Mouse (Mus musculus): Measurements from ENCODE around the gene Tm2d3. TPM values are rescaled to one million over a fixed set of nuclear protein-coding genes. Genes with fewer than 3 reads are reported as not detected.

Gene Tm2d3
- total and polyA plus RNA-seq, 3 experiments: 118 to 229 (median 150) TPM

DNA sequence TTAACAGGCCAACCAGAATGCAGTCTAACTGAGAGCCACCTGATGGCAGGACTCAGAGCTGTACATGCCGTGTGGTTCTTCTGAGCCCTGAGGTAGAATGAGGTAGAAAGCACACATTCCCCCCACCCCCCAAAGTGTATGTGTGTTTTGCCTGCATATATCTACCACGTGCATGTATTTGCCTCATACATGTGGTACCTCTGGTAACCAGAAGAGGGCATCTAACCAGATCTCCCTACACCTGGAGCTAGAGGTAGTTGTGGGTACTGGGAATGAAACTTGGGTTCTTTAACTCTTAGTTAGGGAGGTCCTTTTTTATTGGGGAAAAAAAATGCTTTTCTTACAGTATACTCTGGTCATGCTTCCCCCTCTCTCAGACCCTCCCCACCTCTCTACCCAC is 5.5 kb downstream of the Tm2d3 start:
- peaks cover 25 to 64% of the 10 kb centered on the region in 2 experiments for H3K36me3 ChIP-seq (replicated peaks in 1 of 2; ENCODE audit: control insufficient read depth in 1 of 2, insufficient read depth in 1 of 2, low read length in 1 of 2)
- TF ChIP-seq MYC (IDR thresholded peaks at IDR 0.05; ENCODE audit: low read depth, low read length) (0 out of 2 replicates have a peak, but pooled peaks have one; percentile 65), CTCF (conservative IDR thresholded peaks at IDR 0.05 in 1 of 2, IDR thresholded peaks at IDR 0.05 in 1 of 2; ENCODE audit: low read depth in 2 of 2, low read length in 2 of 2) (peak; percentile 34 to 35; a peak in 3 of 4 replicates), SMC3 (IDR thresholded peaks at IDR 0.05; ENCODE audit: low read depth, low read length) (no peak), EP300 (IDR thresholded peaks at IDR 0.05; ENCODE audit: low read length) (no peak)

GRCm38 (mm10) chr7:65702076-65702475 is 11.1 kb downstream of the Tm2d3 start:
- Histone ChIP-seq H3K79me2 (replicated peaks; ENCODE audit: control insufficient read depth, extremely low read depth, insufficient read depth, poor library complexity, severe bottlenecking) (no peaks in the 10 kb centered on the region), H3K9ac (ENCODE audit: insufficient read depth, low read depth) (no peak overlapping the region), H3K27me3 (replicated peaks) (no peaks in the 10 kb centered on the region), H3K4me2 (ENCODE audit: insufficient read depth, low read depth, poor library complexity, severe bottlenecking) (no peak overlapping the region), H3K9me3 (replicated peaks; ENCODE audit: low read length) (no peaks in the 10 kb centered on the region), H3K4me1 (ENCODE audit: control insufficient read depth in 1 of 2, insufficient read depth in 2 of 2) (no peaks in the 10 kb centered on the region), H3K4me3 (replicated peaks in 1 of 3; ENCODE audit: low read depth in 2 of 3, low read length in 2 of 3, poor library complexity in 1 of 3) (no peak overlapping the region), H3K36me3 (replicated peaks in 1 of 2; ENCODE audit: control insufficient read depth in 1 of 2, insufficient read depth in 1 of 2, low read length in 1 of 2) (peaks cover 25 to 54% of the 10 kb centered on the region in 2 experiments), H3K27ac (ENCODE audit: insufficient read depth, low read depth) (no peak overlapping the region)
- TF ChIP-seq POLR2AphosphoS2 (IDR thresholded peaks at IDR 0.05; ENCODE audit: low read depth, low read length): no peak
- TF ChIP-seq SIN3A (IDR thresholded peaks at IDR 0.05; ENCODE audit: low read length): no peak
- TF ChIP-seq PAX5 (IDR thresholded peaks at IDR 0.05; ENCODE audit: low read length): no peak
- no peak for TF ChIP-seq MYC (IDR thresholded peaks at IDR 0.05; ENCODE audit: low read depth, low read length)
- TF ChIP-seq E2F4 (IDR thresholded peaks at IDR 0.05; ENCODE audit: insufficient replicate concordance, low read depth, low read length): no peak
- no peak for TF ChIP-seq EP300 (IDR thresholded peaks at IDR 0.05; ENCODE audit: low read length)
- no peak for TF ChIP-seq MAFK (IDR thresholded peaks at IDR 0.05; ENCODE audit: insufficient replicate concordance, low read length)
- no peak for TF ChIP-seq ZC3H11A (IDR thresholded peaks at IDR 0.05; ENCODE audit: low read depth, low read length)
- in situ Hi-C loops (cut with MboI; ENCODE audit: low pct_ligation_motif_present, low pct_unique_long_range_greater_than_20kb, low sequenced_read_pairs) (no loop called here), dilution Hi-C loops (cut with MboI; ENCODE audit: extremely low pct_ligation_motif_present, extremely low pct_unique_long_range_greater_than_20kb, low sequenced_read_pairs) (no loop called here)
- no peak for DNase-seq (ENCODE audit: extremely low read depth)

More for the DNA sequence above, 5.5 kb downstream of the Tm2d3 start:
- Histone ChIP-seq H3K4me2 (ENCODE audit: insufficient read depth, low read depth, poor library complexity, severe bottlenecking) (no peak overlapping the region), H3K79me2 (replicated peaks; ENCODE audit: control insufficient read depth, extremely low read depth, insufficient read depth, poor library complexity, severe bottlenecking) (peaks cover 11% of the 10 kb centered on the region), H3K4me3 (replicated peaks in 1 of 3; ENCODE audit: low read depth in 2 of 3, low read length in 2 of 3, poor library complexity in 1 of 3) (no peak overlapping the region), H3K4me1 (ENCODE audit: control insufficient read depth in 1 of 2, insufficient read depth in 2 of 2) (peaks cover 3 to 17% of the 10 kb centered on the region in 2 experiments; a peak in 3 of 4 replicates), H3K9ac (ENCODE audit: insufficient read depth, low read depth) (no peak overlapping the region), H3K9me3 (replicated peaks; ENCODE audit: low read length) (no peaks in the 10 kb centered on the region), H3K27me3 (replicated peaks) (no peaks in the 10 kb centered on the region), H3K27ac (ENCODE audit: insufficient read depth, low read depth) (no peak overlapping the region)
- DNase-seq (ENCODE audit: extremely low read depth): no peak
- in situ Hi-C loops (cut with MboI; ENCODE audit: low pct_ligation_motif_present, low pct_unique_long_range_greater_than_20kb, low sequenced_read_pairs) (no loop called here), dilution Hi-C loops (cut with MboI; ENCODE audit: extremely low pct_ligation_motif_present, extremely low pct_unique_long_range_greater_than_20kb, low sequenced_read_pairs) (no loop called here)

DNA sequence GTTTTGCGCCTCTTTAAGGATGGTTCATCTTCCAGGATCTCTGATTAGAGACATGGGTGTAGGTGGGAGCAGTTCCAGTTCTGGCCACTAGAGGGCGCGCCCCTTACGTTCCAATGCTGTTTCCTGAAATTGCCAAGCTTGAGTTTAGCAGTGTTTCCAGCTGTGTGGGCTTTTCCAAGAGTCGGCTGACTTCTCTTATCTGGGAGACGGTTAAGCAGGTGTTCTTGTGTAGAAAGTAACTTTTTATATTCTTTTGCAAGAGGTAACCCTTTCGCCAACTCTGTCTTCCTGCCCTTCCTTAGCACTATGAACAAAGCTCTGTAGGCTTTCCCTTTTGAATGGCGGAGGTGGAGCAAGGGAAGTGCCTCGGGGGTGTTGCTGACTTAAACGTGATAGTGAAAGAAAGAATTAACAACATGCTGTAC is 13.9 kb downstream of the Tm2d3 start:
- in situ Hi-C loops (cut with MboI; ENCODE audit: low pct_ligation_motif_present, low pct_unique_long_range_greater_than_20kb, low sequenced_read_pairs): no loop called here

More for the DNA sequence above, 13.9 kb downstream of the Tm2d3 start:
- Histone ChIP-seq H3K4me3 (replicated peaks in 1 of 3; ENCODE audit: low read depth in 2 of 3, low read length in 2 of 3, poor library complexity in 1 of 3) (no peak overlapping the region), H3K9ac (ENCODE audit: insufficient read depth, low read depth) (no peak overlapping the region), H3K4me2 (ENCODE audit: insufficient read depth, low read depth, poor library complexity, severe bottlenecking) (no peak overlapping the region), H3K79me2 (replicated peaks; ENCODE audit: control insufficient read depth, extremely low read depth, insufficient read depth, poor library complexity, severe bottlenecking) (no peaks in the 10 kb centered on the region), H3K27me3 (replicated peaks) (peaks cover 3% of the 10 kb centered on the region), H3K36me3 (replicated peaks in 1 of 2; ENCODE audit: control insufficient read depth in 1 of 2, insufficient read depth in 1 of 2, low read length in 1 of 2) (peaks cover 8 to 27% of the 10 kb centered on the region in 2 experiments), H3K4me1 (ENCODE audit: control insufficient read depth in 1 of 2, insufficient read depth in 2 of 2) (no peaks in the 10 kb centered on the region), H3K27ac (ENCODE audit: insufficient read depth, low read depth) (no peak overlapping the region), H3K9me3 (replicated peaks; ENCODE audit: low read length) (no peaks in the 10 kb centered on the region)
- DNase-seq (ENCODE audit: extremely low read depth): no peak
- dilution Hi-C loops (cut with MboI; ENCODE audit: extremely low pct_ligation_motif_present, extremely low pct_unique_long_range_greater_than_20kb, low sequenced_read_pairs): no loop called here
- peak; percentile 63 to 82 for TF ChIP-seq CTCF (conservative IDR thresholded peaks at IDR 0.05 in 1 of 2, IDR thresholded peaks at IDR 0.05 in 1 of 2; ENCODE audit: low read depth in 2 of 2, low read length in 2 of 2)
- peak; percentile 33 for TF ChIP-seq RAD21 (IDR thresholded peaks at IDR 0.05; ENCODE audit: low read depth, low read length)
- TF ChIP-seq SMC3 (IDR thresholded peaks at IDR 0.05; ENCODE audit: low read depth, low read length): peak; percentile 45
- TF ChIP-seq ETS1 (conservative IDR thresholded peaks at IDR 0.05; ENCODE audit: low read depth, low read length): no peak

Data from CH12.LX (cell line).